Mouse (Mus musculus) spleen, postnatal 14 days (tissue): ENCODE results near the gene Gm20825.
"Not testable (repeated sequence)": the region's sequence is repeated elsewhere in the genome, so short reads cannot be mapped to it uniquely, and the experiment has no call there.

Experiments
- DNase-seq, 2 experiments: peaks; one replicate each; pipeline ENCODE4 v3.0.0; 2021 to 2022; ENCODE audit warnings: low spot score in 2 of 2

Gene Gm20825

GRCm38 (mm10) chrY:8071407-8071806 is at the start of gene Gm20825:
Gm20825 (minus strand) TSS chrY:8071507.
- DNase-seq: not testable (repeated sequence)
